Mouse (Mus musculus): Measurements from ENCODE around the gene Wsb1.
"Not testable (repeated sequence)": the region's sequence is repeated elsewhere in the genome, so short reads cannot be mapped to it uniquely, and the experiment has no call there.

Wsb1 gene

GRCm38 (mm10) chr11:79260126-79260525, 5.7 kb upstream of the Wsb1 start:
- not testable (repeated sequence) for DNase-seq

GRCm38 (mm10) chr11:79258738-79259137, 4.3 kb upstream of the Wsb1 start:
- no peak for DNase-seq

GRCm38 (mm10) chr11:79253542-79254390, 705 bp downstream of the Wsb1 start:
- peak in 1 of 2 experiments; percentile 60 for DNase-seq

GRCm38 (mm10) chr11:79252881-79253541, 1.5 kb downstream of the Wsb1 start:
- no peak for DNase-seq

GRCm38 (mm10) chr11:79239024-79239423, 15.4 kb downstream of the Wsb1 start:
- no peak for DNase-seq

GRCm38 (mm10) chr11:79238398-79238752, 16.1 kb downstream of the Wsb1 start:
- no peak for DNase-seq

GRCm38 (mm10) chr11:79237644-79238397, 16.6 kb downstream of the Wsb1 start:
- DNase-seq, result no peak

GRCm38 (mm10) chr11:79230251-79230570, 24.3 kb downstream of the Wsb1 start:
- DNase-seq, result no peak

- peak in 1 of 2 experiments; percentile 1 for DNase-seq
Observed at GRCm38 (mm10) chr11:79229561-79230250, 24.8 kb downstream of the Wsb1 start.

- DNase-seq, result peak in 1 of 2 experiments; percentile 0
Observed at GRCm38 (mm10) chr11:79229057-79229504, 25.4 kb downstream of the Wsb1 start.

- DNase-seq, result peak in 1 of 2 experiments; percentile 0
Observed at GRCm38 (mm10) chr11:79228089-79228488, 26.4 kb downstream of the Wsb1 start.

- DNase-seq, result peak in 1 of 2 experiments; percentile 1
Observed at GRCm38 (mm10) chr11:79225371-79226155, 28.9 kb downstream of the Wsb1 start.

- DNase-seq, result peak; percentile 56 to 80
Observed at GRCm38 (mm10) chr11:79224562-79225280, 29.8 kb downstream of the Wsb1 start.

GRCm38 (mm10) chr11:79223420-79223819, 31.1 kb downstream of the Wsb1 start:
- DNase-seq, result no peak

GRCm38 (mm10) chr11:79222661-79223060, 31.8 kb downstream of the Wsb1 start:
- no peak for DNase-seq

- no peak for DNase-seq
Observed at GRCm38 (mm10) chr11:79221641-79222040, 32.8 kb downstream of the Wsb1 start.

GRCm38 (mm10) chr11:79218936-79219626, 35.4 kb downstream of the Wsb1 start:
- DNase-seq, result no peak

- DNase-seq, result no peak
Observed at GRCm38 (mm10) chr11:79218061-79218460, 36.4 kb downstream of the Wsb1 start.

GRCm38 (mm10) chr11:79217133-79217532, 37.3 kb downstream of the Wsb1 start:
- no peak for DNase-seq

GRCm38 (mm10) chr11:79215539-79215938, 38.9 kb downstream of the Wsb1 start:
- DNase-seq, result no peak

- DNase-seq, result peak; percentile 70 to 94
Observed at GRCm38 (mm10) chr11:79214015-79214418, 40.5 kb downstream of the Wsb1 start.
